Mouse (Mus musculus): ENCODE data around the gene Slc38a8. TPM values are rescaled to one million over a fixed set of nuclear protein-coding genes. Genes with fewer than 3 reads are reported as not detected.

Gene Slc38a8
- polyA plus RNA-seq, 1 experiment from 2014 or later: 0.13 TPM

DNA sequence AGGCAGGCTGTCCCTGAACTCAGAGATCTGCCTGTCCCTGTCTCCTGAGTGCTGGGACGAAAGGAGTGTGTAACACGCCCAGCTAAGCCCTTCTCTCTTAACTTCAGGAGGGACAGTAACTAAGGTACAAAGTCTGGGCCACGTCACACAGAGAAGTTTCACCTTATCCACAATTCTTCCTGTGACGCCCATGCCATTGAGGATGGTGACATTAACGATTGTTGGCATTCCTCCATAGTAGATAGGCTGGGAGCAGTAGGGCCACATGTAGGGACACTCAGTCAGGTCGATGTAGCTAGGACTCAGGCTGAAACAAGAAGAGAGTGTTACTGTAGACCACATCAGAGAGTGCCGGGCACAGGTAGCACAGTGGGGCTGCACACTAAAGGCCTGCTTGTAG is 27.3 kb upstream of the Slc38a8 start:
- Histone ChIP-seq H3K4me2 (ENCODE audit: low read depth, low read length, severe bottlenecking) (no peak overlapping the region), H3K4me1 (replicated peaks; ENCODE audit: control insufficient read depth, insufficient read depth, low read length) (no peaks in the 10 kb centered on the region), H3K4me3 (ENCODE audit: low read depth, low read length) (no peak overlapping the region), H3K27me3 (ENCODE audit: control insufficient read depth, insufficient read depth, low read length) (no peaks in the 10 kb centered on the region), H3K36me3 (ENCODE audit: control insufficient read depth, insufficient read depth, low read length) (peaks cover 11% of the 10 kb centered on the region), H3K27ac (ENCODE audit: low read depth, low read length) (no peak overlapping the region), H3K9me3 (ENCODE audit: control insufficient read depth, low read length) (no peaks in the 10 kb centered on the region), H3K9ac (ENCODE audit: low read length) (no peak overlapping the region)
- 93% methylated on average over 7 of the region's 7 CpGs for WGBS
- no peak for ATAC-seq (replicated peaks; ENCODE audit: low FRiP score)
- DNase-seq (ENCODE audit: low spot score): no peak

DNA sequence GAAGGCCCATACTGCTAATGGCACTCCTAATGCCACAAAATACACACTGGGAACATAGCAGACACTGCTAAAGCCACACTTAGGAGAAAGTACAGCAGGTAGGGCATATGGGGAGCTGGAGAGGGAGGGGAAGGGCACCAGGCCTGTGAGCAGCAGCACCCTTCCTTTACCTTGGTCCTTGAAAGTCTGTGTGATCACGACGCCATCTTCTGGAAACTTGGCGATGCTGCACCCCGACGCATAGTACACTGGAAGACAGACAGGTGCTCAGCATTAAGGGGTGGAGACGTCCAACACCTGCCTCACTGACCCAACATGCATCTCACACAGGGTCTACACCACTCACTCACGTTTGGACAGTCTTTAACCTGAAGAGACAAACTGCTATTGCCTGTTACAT is 18.6 kb upstream of the Slc38a8 start:
- Histone ChIP-seq H3K4me2 (ENCODE audit: low read depth, low read length, severe bottlenecking) (no peak overlapping the region), H3K4me1 (replicated peaks; ENCODE audit: control insufficient read depth, insufficient read depth, low read length) (no peaks in the 10 kb centered on the region), H3K36me3 (ENCODE audit: control insufficient read depth, insufficient read depth, low read length) (peaks cover 11% of the 10 kb centered on the region; the same call in 1 of the 2 replicates), H3K27me3 (ENCODE audit: control insufficient read depth, insufficient read depth, low read length) (no peaks in the 10 kb centered on the region), H3K9ac (ENCODE audit: low read length) (no peak overlapping the region), H3K27ac (ENCODE audit: low read depth, low read length) (no peak overlapping the region), H3K4me3 (ENCODE audit: low read depth, low read length) (no peak overlapping the region), H3K9me3 (ENCODE audit: control insufficient read depth, low read length) (no peaks in the 10 kb centered on the region)
- WGBS: 76% methylated on average over 7 of the region's 7 CpGs
- DNase-seq (ENCODE audit: low spot score) (peak; percentile 69), ATAC-seq (replicated peaks; ENCODE audit: low FRiP score) (no peak)

DNA sequence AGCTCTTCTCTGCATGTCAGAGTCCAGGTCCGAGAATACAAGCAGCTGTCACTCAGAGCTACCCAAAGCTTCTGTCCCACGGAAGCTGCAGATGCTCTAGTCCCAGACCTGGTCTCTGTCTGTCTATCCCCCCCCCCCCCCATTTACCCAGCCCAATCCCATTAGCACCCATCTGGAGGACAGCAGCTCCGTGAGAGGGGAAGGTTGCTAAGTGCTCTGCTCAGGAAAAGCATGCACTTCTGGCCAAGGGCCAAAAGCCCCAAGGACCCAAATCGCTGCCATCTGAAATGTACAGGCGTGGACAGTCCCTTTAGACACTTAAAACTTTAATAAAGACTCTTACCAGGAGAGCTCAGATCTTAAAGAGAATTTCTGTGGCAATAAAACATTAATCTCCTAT is 15.2 kb upstream of the Slc38a8 start:
- H3K27me3 ChIP-seq (ENCODE audit: control insufficient read depth, insufficient read depth, low read length): no peaks in the 10 kb centered on the region
- 78% methylated on average over 5 of the region's 5 CpGs for WGBS
- ATAC-seq (replicated peaks; ENCODE audit: low FRiP score) (no peak), DNase-seq (ENCODE audit: low spot score) (peak; percentile 43)
- H3K9me3 ChIP-seq (ENCODE audit: control insufficient read depth, low read length): no peaks in the 10 kb centered on the region
- H3K4me3 ChIP-seq (ENCODE audit: low read depth, low read length): no peak overlapping the region
- no peak overlapping the region for H3K4me2 ChIP-seq (ENCODE audit: low read depth, low read length, severe bottlenecking)
- no peak overlapping the region for H3K9ac ChIP-seq (ENCODE audit: low read length)
- no peak overlapping the region for H3K27ac ChIP-seq (ENCODE audit: low read depth, low read length)
- no peaks in the 10 kb centered on the region for H3K4me1 ChIP-seq (replicated peaks; ENCODE audit: control insufficient read depth, insufficient read depth, low read length)
- H3K36me3 ChIP-seq (ENCODE audit: control insufficient read depth, insufficient read depth, low read length): peaks cover 12% of the 10 kb centered on the region; the same call in 1 of the 2 replicates

- H3K27ac ChIP-seq (ENCODE audit: low read depth, low read length): no peak overlapping the region
- WGBS: 54% methylated on average over 3 of the region's 3 CpGs
- H3K9ac ChIP-seq (ENCODE audit: low read length): no peak overlapping the region
- DNase-seq (ENCODE audit: low spot score) (peak; percentile 46), ATAC-seq (replicated peaks; ENCODE audit: low FRiP score) (no peak)
- no peaks in the 10 kb centered on the region for H3K9me3 ChIP-seq (ENCODE audit: control insufficient read depth, low read length)
- no peaks in the 10 kb centered on the region for H3K4me1 ChIP-seq (replicated peaks; ENCODE audit: control insufficient read depth, insufficient read depth, low read length)
- H3K27me3 ChIP-seq (ENCODE audit: control insufficient read depth, insufficient read depth, low read length): no peaks in the 10 kb centered on the region
- no peak overlapping the region for H3K4me2 ChIP-seq (ENCODE audit: low read depth, low read length, severe bottlenecking)
- H3K36me3 ChIP-seq (ENCODE audit: control insufficient read depth, insufficient read depth, low read length): peaks cover 10% of the 10 kb centered on the region; the same call in 1 of the 2 replicates
- no peak overlapping the region for H3K4me3 ChIP-seq (ENCODE audit: low read depth, low read length)
Observed at GRCm38 (mm10) chr8:119515767-119516166, 14.3 kb upstream of the Slc38a8 start.

DNA sequence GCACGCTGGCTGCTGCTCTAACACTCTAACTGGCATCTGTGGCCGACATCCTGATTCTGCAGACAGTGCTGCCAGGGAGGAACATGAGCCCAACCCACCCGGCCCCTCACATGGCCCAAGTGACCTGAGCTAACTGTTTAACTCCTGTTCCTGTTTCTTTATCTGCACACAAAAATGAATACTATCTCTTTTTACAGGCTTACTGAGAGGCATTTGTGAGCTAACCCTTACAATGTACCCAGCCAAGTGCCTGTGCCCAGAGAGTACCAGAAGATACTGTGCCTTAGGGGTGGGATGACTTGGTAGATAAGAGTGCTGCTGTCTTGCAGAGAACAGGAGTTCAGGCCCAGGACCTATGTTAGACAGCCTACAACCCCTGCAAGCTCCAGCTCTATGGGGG is 13.4 kb upstream of the Slc38a8 start:
- DNase-seq (ENCODE audit: low spot score) (no peak), ATAC-seq (replicated peaks; ENCODE audit: low FRiP score) (no peak)
- WGBS: 88% methylated on average over 3 of the region's 3 CpGs
- Histone ChIP-seq H3K4me3 (ENCODE audit: low read depth, low read length) (no peak overlapping the region), H3K36me3 (ENCODE audit: control insufficient read depth, insufficient read depth, low read length) (peaks cover 13% of the 10 kb centered on the region), H3K9ac (ENCODE audit: low read length) (no peak overlapping the region), H3K4me2 (ENCODE audit: low read depth, low read length, severe bottlenecking) (no peak overlapping the region), H3K27ac (ENCODE audit: low read depth, low read length) (no peak overlapping the region), H3K27me3 (ENCODE audit: control insufficient read depth, insufficient read depth, low read length) (no peaks in the 10 kb centered on the region), H3K9me3 (ENCODE audit: control insufficient read depth, low read length) (no peaks in the 10 kb centered on the region), H3K4me1 (replicated peaks; ENCODE audit: control insufficient read depth, insufficient read depth, low read length) (no peaks in the 10 kb centered on the region)

GRCm38 (mm10) chr8:119513405-119513804 is 11.9 kb upstream of the Slc38a8 start:
- H3K9me3 ChIP-seq (ENCODE audit: control insufficient read depth, low read length): no peaks in the 10 kb centered on the region
- H3K36me3 ChIP-seq (ENCODE audit: control insufficient read depth, insufficient read depth, low read length): peaks cover 17% of the 10 kb centered on the region
- ATAC-seq (replicated peaks; ENCODE audit: low FRiP score) (no peak), DNase-seq (ENCODE audit: low spot score) (no peak)
- no peaks in the 10 kb centered on the region for H3K27me3 ChIP-seq (ENCODE audit: control insufficient read depth, insufficient read depth, low read length)
- H3K4me1 ChIP-seq (replicated peaks; ENCODE audit: control insufficient read depth, insufficient read depth, low read length): no peaks in the 10 kb centered on the region
- H3K4me3 ChIP-seq (ENCODE audit: low read depth, low read length): no peak overlapping the region
- no peak overlapping the region for H3K9ac ChIP-seq (ENCODE audit: low read length)
- H3K4me2 ChIP-seq (ENCODE audit: low read depth, low read length, severe bottlenecking): no peak overlapping the region
- no peak overlapping the region for H3K27ac ChIP-seq (ENCODE audit: low read depth, low read length)
- 95% methylated on average over 4 of the region's 4 CpGs for WGBS

- ATAC-seq (replicated peaks; ENCODE audit: low FRiP score): no peak
- no peak overlapping the region for H3K9ac ChIP-seq (ENCODE audit: low read length)
- H3K9me3 ChIP-seq (ENCODE audit: control insufficient read depth, low read length): no peaks in the 10 kb centered on the region
- no peak overlapping the region for H3K4me3 ChIP-seq (ENCODE audit: low read depth, low read length)
- no peaks in the 10 kb centered on the region for H3K4me1 ChIP-seq (replicated peaks; ENCODE audit: control insufficient read depth, insufficient read depth, low read length)
- no peak overlapping the region for H3K27ac ChIP-seq (ENCODE audit: low read depth, low read length)
- DNase-seq (ENCODE audit: low spot score): no peak
- 93% methylated on average over 7 of the region's 7 CpGs for WGBS
- H3K4me2 ChIP-seq (ENCODE audit: low read depth, low read length, severe bottlenecking): no peak overlapping the region
- peaks cover 17% of the 10 kb centered on the region for H3K36me3 ChIP-seq (ENCODE audit: control insufficient read depth, insufficient read depth, low read length)
- H3K27me3 ChIP-seq (ENCODE audit: control insufficient read depth, insufficient read depth, low read length): no peaks in the 10 kb centered on the region
Observed at GRCm38 (mm10) chr8:119511722-119512121, 10.2 kb upstream of the Slc38a8 start.

GRCm38 (mm10) chr8:119510471-119510870 is 9.0 kb upstream of the Slc38a8 start:
- DNase-seq (ENCODE audit: low spot score): no peak
- Histone ChIP-seq H3K4me2 (ENCODE audit: low read depth, low read length, severe bottlenecking) (no peak overlapping the region), H3K9me3 (ENCODE audit: control insufficient read depth, low read length) (no peaks in the 10 kb centered on the region), H3K4me3 (ENCODE audit: low read depth, low read length) (no peak overlapping the region), H3K4me1 (replicated peaks; ENCODE audit: control insufficient read depth, insufficient read depth, low read length) (0 out of 2 replicates have a peak, but pooled peaks cover 3% of the 10 kb centered on the region), H3K9ac (ENCODE audit: low read length) (no peak overlapping the region), H3K27me3 (ENCODE audit: control insufficient read depth, insufficient read depth, low read length) (no peaks in the 10 kb centered on the region), H3K27ac (ENCODE audit: low read depth, low read length) (no peak overlapping the region), H3K36me3 (ENCODE audit: control insufficient read depth, insufficient read depth, low read length) (peaks cover 17% of the 10 kb centered on the region)
- no peak for ATAC-seq (replicated peaks; ENCODE audit: low FRiP score)
- 89% methylated on average over 9 of the region's 9 CpGs for WGBS

DNA sequence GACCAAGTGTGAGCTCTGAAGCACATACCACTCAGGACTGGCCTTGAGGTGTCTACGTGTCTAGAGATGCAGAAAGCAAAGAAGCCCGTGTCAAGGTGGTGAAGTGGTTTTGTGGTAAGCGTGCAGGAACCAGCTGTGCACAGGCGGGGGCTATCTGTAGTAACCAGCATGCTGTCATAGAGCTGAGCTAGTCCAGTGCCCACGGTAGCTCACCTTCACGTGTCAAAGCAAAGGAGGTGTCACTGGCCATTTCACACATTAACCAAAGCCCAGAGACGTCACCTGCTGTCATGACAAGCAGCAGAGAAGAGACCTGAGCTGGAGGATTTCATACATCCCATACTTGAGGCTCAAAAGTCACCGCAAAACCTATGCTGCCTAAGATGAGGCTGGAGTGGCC is 4.6 kb upstream of the Slc38a8 start:
- H3K9ac ChIP-seq (ENCODE audit: low read length): no peak overlapping the region
- H3K27me3 ChIP-seq (ENCODE audit: control insufficient read depth, insufficient read depth, low read length): peaks cover 2% of the 10 kb centered on the region; the same call in 1 of the 2 replicates
- H3K36me3 ChIP-seq (ENCODE audit: control insufficient read depth, insufficient read depth, low read length): peaks cover 13% of the 10 kb centered on the region
- peaks cover 15% of the 10 kb centered on the region; the same call in 1 of the 2 replicates for H3K4me1 ChIP-seq (replicated peaks; ENCODE audit: control insufficient read depth, insufficient read depth, low read length)
- WGBS: 87% methylated on average over 8 of the region's 8 CpGs
- H3K27ac ChIP-seq (ENCODE audit: low read depth, low read length): no peak overlapping the region
- no peaks in the 10 kb centered on the region for H3K9me3 ChIP-seq (ENCODE audit: control insufficient read depth, low read length)
- no peak overlapping the region for H3K4me3 ChIP-seq (ENCODE audit: low read depth, low read length)
- no peak overlapping the region for H3K4me2 ChIP-seq (ENCODE audit: low read depth, low read length, severe bottlenecking)
- ATAC-seq (replicated peaks; ENCODE audit: low FRiP score) (no peak), DNase-seq (ENCODE audit: low spot score) (no peak)

Data from forebrain, embryonic 11.5 days (tissue).